Mouse (Mus musculus) embryo, embryonic 10 days (tissue): ENCODE data around the gene Tacc2.
A peak's percentile ranks its signal among the peaks of the same experiment; 100 is the strongest.

Experiments used
- DNase-seq: peaks from one replicate; pipeline ENCODE4 v3.0.0-alpha.2; 2015; ENCODE audit warnings: low spot score

The Tacc2 gene

DNA sequence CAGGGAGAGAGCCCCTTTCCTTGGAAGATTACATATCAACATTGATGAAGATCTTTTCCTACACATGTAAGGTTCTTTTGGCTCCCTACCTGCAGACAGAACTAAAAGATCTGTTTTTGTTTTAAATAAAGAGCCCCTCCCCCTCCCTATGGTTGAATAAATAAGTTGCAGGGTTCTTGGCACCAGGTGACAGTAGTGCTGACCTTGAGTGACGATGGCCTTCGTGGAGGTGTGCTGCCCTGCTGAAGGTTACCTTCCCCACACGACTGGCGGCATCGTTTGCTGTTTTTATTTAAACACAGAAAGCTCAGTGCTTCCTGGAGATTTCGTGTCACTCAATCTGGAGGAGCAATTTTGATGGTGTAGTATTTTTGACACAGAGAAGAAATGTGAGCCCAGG lies 113.6 kb downstream of the Tacc2 start:
- no peak for DNase-seq

DNA sequence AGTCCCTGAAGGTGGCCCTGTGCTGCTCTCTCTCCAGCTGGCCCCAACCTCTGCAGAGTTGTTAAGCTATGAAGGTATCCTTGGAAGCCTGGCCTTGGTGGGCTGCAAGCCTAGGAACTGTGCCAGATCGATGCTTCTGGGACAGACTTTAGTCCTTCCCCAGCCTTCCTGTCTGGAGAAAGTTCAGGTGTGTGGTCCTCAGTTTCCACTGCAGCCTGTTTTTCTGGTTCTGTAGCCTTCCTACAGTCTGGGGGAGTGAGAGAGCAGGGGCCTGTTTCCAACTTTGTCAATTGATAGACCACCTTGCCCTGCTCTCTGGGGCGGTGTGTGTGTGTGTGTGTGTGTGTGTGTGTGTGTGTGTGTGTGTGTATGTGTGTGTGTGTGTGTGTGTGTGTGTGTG lies 114.7 kb downstream of the Tacc2 start:
- DNase-seq, result no peak

DNA sequence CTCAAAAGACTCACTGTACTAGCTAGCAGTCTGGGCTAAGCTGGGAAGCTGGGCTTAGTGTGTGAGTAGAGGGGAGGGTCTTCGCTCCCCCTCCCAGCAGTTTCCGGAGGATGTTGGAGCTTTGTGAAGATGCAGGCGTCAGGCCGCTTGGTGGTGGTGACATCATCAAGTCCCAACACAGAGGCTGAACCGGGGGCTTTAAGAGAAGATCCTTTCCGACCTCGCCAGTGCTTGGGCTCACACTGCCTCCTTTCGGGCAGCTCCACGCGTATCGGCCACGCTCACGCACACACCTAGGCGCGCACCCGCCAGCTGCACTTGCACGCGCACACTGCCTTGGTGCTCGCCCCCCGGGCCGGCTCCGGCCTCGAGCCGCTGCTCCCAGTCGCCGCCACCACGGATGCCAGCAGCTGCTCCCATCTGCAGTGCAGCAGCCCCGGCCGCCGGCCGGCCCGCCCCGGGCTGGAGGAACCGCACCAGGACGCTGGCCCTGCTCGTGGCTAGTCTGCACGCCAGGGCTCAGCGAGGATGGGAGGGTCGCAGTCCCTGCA lies 115.2 kb downstream of the Tacc2 start:
- DNase-seq, result peak; percentile 93

DNA sequence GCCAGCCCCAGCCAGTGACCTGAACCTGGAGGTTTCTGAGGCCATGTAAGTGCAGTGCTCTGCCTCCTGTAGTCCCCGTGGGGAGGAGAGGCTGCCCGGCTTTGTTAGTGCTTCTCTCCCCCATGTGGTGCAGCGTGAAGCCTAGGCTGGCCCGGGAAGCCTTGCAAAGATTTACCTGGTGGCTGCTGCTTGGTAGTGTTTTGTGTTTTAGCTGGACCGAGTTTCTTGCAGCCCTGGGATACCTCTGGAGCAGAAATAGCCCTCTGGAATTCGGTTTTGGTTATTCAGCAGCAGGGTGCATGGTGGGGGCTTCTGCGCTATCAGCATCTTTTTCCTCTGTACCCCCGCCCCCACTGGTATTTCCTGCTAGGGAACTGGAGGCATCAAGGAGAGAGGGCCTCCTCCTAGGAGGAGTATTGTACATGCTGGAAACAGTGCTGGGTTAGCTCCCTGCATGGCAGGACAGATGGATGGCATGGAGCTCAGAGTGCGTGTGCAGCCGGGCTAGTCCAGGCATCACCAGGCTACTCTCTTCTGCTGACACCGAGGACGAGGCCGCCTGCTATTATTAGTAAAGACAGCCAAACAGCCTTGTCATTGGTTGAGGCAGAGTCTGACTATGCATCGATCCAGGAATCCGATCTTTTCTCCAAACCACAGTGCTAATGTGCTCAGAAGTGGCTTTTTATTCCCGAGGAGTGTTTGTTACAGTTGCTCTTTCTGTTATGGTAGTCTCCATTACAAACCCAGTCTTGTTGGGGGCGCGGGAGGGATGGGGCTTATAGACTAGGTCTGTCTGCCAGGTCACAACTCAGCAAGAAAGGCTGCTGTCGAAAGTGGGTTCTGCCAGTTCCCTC lies 115.9 kb downstream of the Tacc2 start:
- peak; percentile 70 for DNase-seq

DNA sequence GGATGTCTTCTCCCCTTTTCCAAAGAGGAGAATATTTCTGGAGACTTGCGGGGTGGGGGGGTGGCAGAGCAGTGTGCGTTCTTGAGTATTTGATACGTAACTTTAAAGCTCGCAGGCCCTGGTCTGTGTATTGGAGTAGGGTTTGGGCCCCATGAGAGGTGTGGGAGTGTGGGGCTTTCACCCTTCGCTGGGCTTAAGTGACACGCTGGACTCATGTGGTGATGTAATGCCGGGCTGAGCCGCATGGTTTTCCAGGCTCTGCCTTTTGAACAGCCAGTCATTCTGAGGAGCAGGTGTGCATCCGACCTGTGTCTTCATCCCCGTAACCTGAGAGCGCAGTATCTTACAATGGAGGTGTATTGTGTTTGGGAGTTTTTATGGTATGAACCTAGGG lies 116.6 kb downstream of the Tacc2 start:
- DNase-seq, result peak; percentile 69

DNA sequence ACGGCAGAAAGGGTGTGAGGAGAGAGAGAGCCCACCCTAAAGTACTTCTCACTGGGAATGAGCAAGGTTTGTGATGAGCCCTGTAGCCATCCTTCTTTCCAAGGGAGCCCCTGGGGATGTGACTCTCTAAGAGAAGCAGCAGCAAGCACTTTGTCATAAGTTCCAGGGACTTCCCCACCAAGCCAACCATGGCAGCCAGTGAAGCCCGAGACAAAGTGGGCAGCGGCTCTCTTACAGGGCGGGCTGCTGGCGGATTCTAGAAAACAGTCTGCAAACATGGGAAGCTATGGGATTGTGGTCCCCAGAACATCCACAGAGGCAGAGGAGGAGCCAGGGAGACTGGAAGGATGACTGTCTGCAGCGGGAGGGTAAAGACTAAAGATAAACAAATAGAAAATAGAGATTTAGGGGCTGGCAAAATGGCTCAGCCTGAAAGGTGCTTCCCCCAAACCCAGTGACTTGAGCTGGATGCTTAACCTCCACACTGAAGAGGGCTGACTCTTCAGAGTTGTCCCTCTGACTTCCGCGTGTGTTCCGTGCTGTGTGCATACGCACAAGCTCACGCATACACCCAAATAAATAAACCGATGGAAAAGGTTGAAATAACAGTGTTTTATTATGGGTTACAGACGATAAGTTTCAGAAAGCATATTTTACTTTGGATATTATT lies 118.6 kb downstream of the Tacc2 start:
- no peak for DNase-seq

DNA sequence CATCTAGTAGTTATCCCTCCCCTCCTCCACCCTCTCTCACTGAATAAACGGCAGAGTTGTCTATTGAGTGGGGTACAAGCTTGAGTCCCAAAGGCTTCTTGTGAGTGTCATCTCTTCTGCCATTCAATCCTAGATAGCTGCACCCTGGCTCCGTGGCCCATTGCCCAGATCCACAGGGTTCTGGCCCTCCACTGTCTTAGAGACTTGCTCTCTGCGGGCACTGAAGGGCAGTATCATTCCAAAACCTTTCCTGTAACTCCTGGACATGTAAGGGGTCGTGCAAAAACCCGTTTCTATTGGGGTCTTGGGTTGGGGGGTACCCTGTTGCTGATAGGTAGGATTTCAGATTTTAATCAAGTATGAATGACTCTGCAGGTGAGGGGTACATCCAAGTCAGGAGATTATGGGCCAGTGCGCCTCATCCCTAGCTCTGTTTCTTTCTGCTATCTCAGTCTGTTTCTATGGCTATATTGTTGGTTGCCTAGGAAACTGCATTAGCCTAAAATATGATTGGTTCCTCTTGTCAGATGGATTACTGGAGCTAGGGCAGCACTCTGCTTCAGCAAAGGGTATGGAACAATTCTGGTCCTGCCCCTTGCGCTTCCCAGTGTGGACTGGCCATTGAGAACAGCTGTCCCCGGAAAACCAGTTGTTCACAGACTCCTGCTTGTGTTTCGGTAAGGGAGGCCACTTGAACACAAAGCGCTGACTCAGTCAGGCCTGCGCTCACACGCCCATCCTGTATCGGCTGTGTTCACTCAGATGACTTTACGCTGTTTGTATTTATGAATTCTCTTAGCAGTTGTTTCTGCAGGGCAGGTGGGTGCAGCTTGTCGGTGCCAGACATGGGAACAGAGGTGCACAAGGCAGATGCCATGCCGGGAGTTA lies 119.4 kb downstream of the Tacc2 start:
- DNase-seq, result no peak

DNA sequence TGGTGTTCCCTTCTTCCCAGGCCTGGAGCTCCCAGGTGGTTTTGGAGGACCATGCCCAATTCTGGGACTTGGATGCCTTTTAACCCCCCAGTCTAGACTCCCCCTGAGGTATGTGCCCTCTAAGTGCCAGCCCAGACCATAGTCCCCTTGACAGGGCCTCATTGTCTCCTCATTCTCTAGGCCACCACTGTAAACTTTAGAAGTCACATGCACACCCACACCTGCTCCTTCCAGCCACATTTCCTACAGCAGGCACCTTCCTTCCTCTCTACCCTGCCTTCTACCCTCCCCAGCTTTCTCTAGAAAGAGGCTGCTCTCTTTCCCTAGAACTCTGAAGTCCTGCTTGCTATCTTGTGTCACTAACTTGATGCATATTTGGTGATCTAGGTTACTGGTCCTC lies 121.2 kb downstream of the Tacc2 start:
- DNase-seq, result no peak

DNA sequence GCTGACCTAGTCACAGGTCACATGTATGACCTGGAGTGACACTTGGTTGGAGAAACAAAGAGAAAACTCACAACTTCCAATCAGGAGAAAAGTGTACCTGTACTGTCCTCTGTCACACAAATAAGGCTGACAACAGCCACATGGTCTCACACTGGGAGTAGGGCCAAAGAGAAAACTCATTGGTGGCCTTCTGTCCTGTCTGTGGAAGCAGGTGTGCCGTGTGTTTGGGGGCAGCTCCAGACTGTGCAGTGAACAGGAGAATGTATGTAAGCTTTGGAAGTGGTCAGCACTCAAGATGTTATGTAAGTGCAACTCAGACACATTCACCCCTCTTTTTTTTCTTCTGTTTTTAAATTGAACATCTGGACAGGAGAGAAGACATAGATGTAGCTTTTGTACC lies 124.1 kb downstream of the Tacc2 start:
- no peak for DNase-seq

DNA sequence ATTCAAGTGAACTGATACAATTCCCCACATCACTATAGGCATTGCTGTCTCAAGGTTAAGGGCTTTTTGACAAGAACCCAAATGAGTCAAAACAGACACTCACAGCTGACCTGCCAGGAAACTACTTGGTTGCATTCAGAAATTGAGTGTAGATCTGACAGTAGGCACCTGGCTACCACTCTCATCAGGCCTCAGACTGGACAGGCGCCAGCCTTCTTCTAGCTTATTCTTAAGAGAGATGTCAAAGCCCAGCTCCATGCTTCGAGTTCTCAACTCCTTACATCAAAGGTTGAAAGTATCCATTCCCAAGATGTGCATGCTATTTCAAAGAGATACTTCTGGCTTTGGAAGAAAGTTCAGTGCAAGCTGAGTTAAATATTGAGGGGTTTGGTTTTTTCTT lies 128.0 kb downstream of the Tacc2 start:
- no peak for DNase-seq

DNA sequence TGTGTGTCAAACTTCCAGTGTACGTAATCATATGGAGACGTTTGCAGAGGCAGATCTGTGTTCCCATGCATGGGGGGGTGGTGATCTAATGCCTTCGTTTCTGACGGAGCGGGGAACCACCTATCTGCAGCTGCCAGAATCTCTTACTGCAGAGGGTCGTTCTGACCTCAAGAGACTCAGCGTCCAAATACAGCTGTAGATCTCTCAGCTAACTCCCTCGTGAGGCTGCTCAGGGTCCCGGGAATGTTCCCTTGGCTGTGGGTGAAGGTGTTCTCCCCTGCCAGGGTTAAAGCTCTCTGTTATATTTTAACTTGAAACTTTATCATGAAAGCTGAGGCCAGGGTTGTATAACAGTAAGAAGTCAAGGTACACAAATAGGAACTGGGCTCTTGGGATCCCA lies 131.7 kb downstream of the Tacc2 start:
- no peak for DNase-seq

DNA sequence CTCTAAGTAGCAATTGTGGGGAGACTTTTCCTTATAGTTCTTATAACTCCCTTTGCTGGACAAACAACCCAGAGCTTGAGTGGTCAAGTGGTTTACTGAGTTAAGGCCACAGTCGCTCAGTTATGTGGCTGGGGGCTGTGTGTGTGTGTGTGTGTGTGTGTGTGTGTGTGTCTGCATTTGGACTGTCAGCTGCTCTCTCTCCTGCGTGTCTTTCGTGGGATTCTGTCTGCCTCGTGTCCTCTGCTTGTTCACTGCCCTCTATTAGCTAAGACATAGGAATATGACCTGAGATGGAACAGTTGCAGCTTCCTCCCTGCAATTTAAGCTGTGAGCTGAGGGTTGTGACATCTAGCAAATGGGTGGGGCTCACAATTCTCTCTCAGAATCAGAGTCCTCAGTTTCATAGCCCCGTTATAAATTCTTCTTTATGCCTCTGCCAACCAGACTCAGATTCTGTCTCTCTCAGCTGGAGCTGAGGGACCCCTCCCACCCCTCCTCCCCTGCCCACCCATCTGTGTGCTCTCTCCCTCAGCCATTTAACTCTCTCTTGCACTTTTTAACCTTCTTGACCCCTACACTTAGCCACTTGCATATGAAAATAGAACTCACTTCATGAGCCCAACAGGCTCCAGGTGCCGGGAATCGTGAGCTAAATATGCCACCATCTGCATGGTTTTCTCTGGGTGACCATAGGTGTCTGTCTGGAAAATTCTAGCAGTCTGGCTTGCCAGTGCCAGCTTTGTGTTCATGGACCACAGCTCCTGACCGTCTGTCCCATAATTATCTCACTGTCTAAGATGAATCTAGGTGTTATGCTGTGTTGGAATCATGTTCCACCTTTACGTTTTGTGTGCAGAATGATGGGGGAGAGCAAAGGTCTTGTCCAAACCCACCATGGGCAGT lies 132.4 kb downstream of the Tacc2 start:
- DNase-seq, result no peak

DNA sequence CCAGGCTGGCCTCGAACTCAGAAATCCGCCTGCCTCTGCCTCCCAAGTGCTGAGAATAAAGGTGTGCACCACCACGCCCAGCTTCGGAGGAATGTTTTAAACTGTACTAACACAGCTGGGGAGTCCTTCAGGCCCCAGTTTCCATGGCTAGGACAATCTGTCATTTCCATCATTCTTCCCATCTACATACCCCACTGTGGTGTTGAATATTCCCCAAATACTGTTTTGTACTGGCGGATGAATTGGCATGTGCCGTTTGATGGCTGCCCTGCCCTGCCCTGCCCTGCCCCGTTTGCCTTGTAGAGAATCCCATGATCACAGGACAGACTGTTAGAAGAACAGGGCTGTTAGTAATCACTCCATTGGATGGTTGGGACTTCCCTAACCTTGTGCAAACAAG lies 134.6 kb downstream of the Tacc2 start:
- DNase-seq, result no peak

DNA sequence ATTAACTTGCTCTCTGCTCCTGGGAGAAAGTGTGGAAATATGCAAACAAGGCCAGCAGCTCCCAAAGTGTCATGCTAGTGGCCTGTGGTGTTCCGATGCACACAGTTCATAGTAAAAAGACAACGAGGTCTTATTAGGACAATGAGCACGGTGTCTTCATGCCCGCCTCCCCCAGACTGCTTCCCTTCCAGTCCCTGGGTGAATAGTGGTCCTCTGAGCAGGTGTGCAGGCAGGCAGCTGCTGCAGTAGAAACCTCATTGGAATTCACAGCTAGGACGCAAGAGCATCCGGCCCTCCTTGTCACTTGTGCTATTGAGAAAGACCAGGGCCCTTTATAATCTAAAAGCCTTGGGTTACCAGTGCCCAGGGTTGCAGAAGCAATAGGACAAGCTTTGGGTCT lies 136.1 kb downstream of the Tacc2 start:
- DNase-seq, result no peak

DNA sequence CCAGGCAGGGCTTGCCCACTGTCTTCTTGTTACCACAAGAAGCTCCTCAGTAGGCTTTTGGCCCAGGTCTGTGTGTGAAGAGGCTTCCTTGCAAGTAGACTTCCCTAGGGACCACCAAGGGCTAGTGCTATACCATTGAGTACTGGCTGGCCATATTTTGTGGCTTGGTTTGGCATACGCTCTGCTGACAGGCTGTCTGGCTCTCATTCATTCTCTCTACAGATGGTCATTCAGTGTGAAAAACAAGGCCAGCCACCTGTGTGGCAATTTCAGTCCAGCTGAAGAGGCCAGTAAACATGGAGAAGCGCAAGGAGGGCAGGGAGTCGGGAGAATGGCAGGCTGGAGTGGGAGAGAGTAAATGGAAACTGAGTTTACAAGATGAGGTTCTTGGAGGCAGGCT lies 138.2 kb downstream of the Tacc2 start:
- no peak for DNase-seq

DNA sequence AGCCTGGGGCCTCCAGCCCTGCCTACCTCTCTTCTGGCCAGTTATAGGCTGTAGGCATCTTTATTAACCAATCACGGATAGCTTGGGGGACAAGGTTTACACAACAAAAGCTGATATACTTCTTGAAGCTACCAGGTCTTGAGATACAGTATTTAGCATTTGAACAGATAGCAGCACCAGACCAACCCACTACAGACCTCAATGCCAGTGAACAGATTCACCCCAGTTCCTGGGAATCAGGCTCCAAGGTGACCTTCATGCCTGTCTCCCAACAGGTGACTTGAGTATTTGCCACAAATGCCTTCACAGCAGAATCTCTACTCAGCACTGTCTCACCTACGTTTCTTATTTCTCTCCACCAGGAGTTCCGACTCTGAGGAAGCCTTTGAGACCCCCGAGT lies 139.1 kb downstream of the Tacc2 start:
- DNase-seq, result no peak

DNA sequence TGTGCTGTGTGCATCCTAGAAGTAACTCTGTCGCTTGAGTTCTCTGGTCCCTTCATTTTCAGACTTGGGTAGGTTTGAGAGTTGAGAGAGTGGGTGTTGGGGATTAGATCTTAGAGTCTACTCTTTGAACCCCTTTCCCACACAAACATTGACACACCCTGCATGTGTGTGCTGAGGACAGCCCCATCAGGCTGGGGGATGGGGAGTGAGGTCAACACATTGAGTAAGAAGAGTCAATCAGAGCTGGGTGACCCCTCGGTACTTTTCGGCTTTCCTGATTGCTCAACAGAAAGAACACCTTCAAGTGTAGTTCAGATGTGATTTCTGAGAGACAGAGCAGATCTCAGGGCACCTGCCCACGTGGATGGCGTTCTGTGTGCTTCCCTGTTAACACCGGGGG lies 139.8 kb downstream of the Tacc2 start:
- no peak for DNase-seq

DNA sequence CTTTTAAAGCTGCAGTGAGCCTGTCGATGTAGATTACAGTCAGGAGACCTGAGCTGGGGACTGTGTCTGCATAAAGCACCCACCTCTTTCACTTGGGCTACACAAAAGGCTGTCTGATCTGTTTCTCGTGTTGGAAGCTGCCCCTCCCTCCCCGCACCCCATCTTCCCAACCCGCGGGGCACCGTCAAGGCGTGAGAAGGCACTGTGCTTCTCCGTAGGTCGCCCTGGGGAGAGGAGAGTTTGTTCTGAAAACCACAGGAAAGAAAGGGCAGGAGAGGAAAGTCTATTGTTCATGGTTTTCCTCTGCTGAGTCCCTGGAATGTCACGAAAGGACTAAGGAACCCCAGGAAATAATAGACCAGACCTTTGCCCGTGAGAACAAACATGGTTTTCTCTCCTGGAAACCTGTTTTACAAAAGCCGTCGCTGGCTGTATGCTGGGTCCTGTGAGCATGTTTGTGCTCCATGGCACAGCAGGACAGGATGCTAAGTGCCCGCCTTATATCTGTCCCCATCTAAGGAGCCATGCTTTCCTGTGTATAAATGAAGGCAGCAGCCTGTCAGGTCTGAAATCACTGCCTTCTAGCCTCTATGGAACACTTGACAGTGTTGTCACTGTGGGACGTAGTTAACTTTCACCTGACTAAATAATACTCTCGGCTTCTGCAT lies 142.8 kb downstream of the Tacc2 start:
- no peak for DNase-seq

DNA sequence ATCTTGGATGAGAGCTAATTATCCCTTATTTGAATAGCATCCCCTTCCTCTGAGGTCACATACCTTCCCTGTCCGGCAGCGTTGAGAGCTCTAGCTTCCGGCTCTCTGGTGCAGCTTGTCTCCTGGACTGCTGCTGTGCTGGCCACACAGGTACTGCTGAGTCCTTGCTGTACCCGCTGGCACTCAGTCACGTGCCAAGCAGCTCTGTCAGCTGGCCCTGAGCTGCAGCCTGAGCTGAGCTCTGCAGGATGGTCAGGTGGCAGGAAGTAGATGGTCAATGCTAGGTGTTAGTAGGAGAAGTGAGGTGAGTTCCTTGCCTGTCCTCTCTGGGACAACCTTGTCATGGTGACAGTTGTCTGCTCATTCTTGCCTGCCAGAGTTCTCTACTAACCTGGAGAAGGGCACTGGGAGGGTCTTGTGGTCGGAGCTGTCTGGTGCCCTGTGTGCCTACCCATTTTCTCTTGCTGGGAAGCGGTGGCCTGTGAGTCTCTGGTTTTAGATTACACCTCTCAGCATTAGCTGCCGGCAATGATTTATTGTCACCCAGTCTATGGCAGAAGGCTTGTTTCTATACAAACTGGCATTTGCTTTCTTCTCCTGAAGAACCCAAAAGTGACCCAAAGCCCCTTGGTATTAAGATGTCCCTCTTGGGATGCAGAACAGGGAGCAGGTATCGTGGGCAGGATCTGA lies 143.6 kb downstream of the Tacc2 start:
- no peak for DNase-seq

DNA sequence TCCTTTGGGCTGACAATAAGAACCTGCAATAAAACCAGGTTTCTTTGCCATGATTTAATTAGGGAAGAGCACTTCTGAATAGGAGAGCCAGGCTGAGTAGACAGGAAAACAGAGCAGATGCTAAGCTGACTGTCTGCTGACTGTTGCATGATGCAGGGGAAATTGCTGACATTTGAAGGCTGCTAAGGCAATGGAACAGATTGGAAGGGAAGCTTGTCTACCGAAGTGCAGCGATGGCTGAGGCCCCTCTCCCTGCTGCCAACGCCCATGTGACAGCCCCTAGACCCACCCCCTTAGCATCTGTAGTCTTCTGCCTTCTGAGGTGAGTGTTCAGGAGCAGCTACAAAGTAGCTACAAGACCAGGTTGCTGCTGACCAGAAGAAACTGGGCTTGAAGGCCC lies 148.9 kb downstream of the Tacc2 start:
- DNase-seq, result no peak
